Mouse (Mus musculus): ENCODE measurements around the gene Pum2. TPM values are rescaled to one million over a fixed set of nuclear protein-coding genes. Genes with fewer than 3 reads are reported as not detected.

Pum2 gene
- polyA plus RNA-seq, 1 experiment from 2014 or later: 51.6 TPM

DNA sequence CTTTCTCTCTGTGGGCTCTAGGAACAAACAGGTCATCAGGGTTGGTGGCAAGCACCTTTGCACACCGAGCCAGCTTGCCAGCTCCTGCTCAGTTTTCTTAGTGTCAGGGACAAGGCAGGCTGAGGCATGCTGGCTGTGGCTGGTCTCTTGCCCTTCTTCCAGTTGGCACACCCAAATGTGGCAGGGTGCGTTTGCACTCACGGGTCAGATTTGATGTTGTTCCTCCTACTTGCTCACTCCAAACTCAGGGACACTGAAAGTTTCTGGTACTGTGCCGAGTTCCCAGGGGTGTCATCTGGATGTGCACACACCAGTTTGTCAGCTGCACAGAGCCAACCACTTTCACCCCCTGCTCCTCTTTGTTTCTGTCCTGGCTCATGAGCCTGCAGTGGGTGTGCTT, 17.3 kb upstream of the Pum2 start:
- Histone ChIP-seq H3K27ac (no peak overlapping the region), H3K27me3 (ENCODE audit: insufficient read depth, poor library complexity, severe bottlenecking) (no peaks in the 10 kb centered on the region), H3K4me3 (no peak overlapping the region), H3K4me1 (replicated peaks) (no peaks in the 10 kb centered on the region), H3K36me3 (no peaks in the 10 kb centered on the region), H3K9me3 (no peaks in the 10 kb centered on the region)
- no peak for DNase-seq (ENCODE audit: low spot score)
- WGBS: 92% methylated on average over 4 of the region's 4 CpGs

GRCm38 (mm10) chr12:8657116-8657515, 16.8 kb upstream of the Pum2 start:
- no peak for DNase-seq (ENCODE audit: low spot score)
- WGBS: 72% methylated on average over 10 of the region's 10 CpGs
- H3K9me3 ChIP-seq: no peaks in the 10 kb centered on the region
- no peaks in the 10 kb centered on the region for H3K27me3 ChIP-seq (ENCODE audit: insufficient read depth, poor library complexity, severe bottlenecking)
- no peaks in the 10 kb centered on the region for H3K4me1 ChIP-seq (replicated peaks)
- no peaks in the 10 kb centered on the region for H3K36me3 ChIP-seq
- no peak overlapping the region for H3K4me3 ChIP-seq
- H3K27ac ChIP-seq: no peak overlapping the region

DNA sequence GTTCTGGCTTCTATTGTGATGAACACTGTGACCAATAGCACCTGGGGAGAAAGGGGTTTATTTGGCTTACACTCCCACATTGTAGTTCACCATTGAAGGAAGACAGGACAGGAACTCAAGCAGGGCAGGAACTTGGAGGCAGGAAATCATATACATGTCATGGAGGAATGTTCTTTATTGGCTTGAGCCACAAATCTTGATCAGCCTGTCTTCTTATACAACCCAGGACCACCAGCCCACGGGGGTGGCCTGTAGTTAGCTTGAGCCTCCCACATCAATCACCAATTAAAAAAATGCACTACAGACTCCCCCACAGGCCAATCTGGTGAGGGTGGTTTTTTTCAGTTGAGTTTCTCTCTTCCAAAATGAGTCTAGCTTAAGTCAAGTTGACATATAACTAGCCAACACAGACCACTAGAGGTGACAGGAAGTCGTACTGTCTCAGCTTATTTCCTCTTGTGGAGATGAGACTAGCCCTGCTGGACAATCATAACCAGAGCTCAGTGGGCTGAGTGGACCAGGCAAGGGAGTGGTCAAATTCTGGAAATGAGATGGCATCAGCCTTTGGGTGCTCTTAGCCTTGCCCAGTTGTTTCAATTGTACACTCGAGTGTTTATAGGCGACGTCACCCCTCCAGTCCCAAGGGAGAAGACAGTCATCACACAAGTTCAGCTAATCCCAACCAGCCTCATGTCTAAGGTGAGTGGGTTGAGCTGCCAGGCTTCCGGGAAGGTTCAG, 16.1 kb upstream of the Pum2 start:
- no peaks in the 10 kb centered on the region for H3K36me3 ChIP-seq
- H3K4me3 ChIP-seq: no peak overlapping the region
- no peak for DNase-seq (ENCODE audit: low spot score)
- no peaks in the 10 kb centered on the region for H3K4me1 ChIP-seq (replicated peaks)
- no peaks in the 10 kb centered on the region for H3K27me3 ChIP-seq (ENCODE audit: insufficient read depth, poor library complexity, severe bottlenecking)
- H3K27ac ChIP-seq: no peak overlapping the region
- WGBS: 90% methylated on average over 6 of the region's 6 CpGs
- H3K9me3 ChIP-seq: no peaks in the 10 kb centered on the region

DNA sequence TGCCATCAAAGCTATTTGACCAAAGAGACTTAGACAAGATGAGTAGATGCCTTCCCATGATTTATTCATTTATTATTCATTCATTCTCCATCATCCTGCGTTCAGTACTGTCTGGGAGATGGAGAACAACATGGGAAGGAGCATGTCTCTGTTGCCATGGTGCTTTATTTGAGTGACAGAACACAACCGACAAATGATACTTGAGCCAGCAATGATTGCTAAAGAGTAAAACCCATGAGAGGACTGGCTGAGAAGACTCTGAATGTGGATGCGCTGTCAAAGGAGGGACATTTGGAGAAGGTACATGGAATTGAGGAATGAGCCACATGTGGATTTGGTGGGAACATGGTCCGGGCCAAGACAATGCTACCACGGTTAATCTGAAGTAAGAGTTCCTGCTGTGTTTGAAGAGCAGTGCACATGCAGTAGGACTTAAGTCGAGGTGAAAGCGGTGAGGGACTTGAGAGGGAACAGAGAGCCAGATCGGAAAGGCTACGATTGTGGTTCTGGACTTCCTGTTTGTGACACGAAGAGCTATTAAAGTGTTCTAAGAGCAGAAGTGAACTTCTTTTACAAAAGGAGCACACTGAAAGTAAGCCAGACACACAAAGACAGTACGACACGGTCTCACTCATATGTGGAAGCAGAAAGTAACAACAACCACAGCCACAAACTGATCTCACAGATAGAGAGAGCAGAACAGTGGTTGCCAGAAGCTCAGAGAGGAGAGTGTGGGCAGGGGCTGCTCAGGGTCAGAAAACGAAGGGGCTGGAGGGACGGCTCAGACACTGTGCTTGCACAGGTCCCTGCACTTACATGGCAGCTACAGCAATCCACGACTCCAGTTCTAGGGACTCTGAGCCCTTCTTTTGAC, 14.3 kb upstream of the Pum2 start:
- Histone ChIP-seq H3K4me1 (replicated peaks) (no peaks in the 10 kb centered on the region), H3K4me3 (no peak overlapping the region), H3K36me3 (no peaks in the 10 kb centered on the region), H3K9me3 (no peaks in the 10 kb centered on the region), H3K27ac (no peak overlapping the region), H3K27me3 (ENCODE audit: insufficient read depth, poor library complexity, severe bottlenecking) (no peaks in the 10 kb centered on the region)
- no peak for DNase-seq (ENCODE audit: low spot score)
- WGBS: 87% methylated on average over 15 of the region's 15 CpGs

- 74% methylated on average over 3 of the region's 3 CpGs for WGBS
- H3K27me3 ChIP-seq (ENCODE audit: insufficient read depth, poor library complexity, severe bottlenecking): no peaks in the 10 kb centered on the region
- H3K36me3 ChIP-seq: no peaks in the 10 kb centered on the region
- no peaks in the 10 kb centered on the region for H3K4me1 ChIP-seq (replicated peaks)
- no peak for DNase-seq (ENCODE audit: low spot score)
- no peaks in the 10 kb centered on the region for H3K9me3 ChIP-seq
- no peak overlapping the region for H3K27ac ChIP-seq
- no peak overlapping the region for H3K4me3 ChIP-seq
Observed at GRCm38 (mm10) chr12:8661747-8662146, 12.2 kb upstream of the Pum2 start.

DNA sequence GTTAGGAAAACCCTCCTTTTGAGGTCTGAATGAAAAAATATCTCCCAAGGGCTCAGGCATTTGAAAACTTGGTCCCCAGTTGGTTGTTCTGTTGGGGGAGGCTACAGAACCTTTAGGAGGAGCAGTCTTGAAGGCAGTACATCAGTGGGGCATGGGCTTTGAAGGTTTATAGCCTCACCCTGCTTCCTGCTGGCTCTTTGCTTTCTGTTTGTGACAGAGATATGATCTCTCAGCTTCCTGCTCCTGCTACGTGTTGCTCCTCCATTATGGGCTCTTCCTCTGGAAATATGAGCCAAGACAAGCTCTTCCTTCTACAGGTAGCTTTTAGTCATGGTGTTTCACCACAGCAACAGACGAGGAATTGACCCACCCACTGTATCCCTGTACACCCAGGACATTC, 11.8 kb upstream of the Pum2 start:
- no peak overlapping the region for H3K27ac ChIP-seq
- H3K36me3 ChIP-seq: no peaks in the 10 kb centered on the region
- H3K27me3 ChIP-seq (ENCODE audit: insufficient read depth, poor library complexity, severe bottlenecking): no peaks in the 10 kb centered on the region
- no peak overlapping the region for H3K4me3 ChIP-seq
- no peaks in the 10 kb centered on the region for H3K4me1 ChIP-seq (replicated peaks)
- WGBS: 65% methylated on average over 2 of the region's 2 CpGs
- H3K9me3 ChIP-seq: no peaks in the 10 kb centered on the region
- no peak for DNase-seq (ENCODE audit: low spot score)

DNA sequence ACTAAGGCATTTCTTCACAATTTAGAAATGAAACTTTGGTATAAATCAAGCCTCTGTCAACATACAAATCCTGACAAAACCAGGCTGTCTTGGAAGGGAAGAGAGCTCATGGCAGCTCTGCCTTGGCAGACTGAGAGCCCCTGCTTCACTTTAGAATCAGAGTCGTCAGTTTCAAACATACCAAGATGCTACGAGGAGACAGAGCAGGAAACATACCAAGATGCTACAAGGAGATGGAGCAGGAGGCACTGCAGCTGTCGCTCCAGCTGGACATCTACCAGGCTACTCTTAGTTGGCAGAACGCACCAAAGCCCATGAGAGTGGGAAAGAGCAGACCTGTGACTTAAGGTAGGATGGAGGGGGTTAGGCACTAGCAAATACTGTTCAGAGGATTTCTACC, 11.2 kb upstream of the Pum2 start:
- Histone ChIP-seq H3K27me3 (ENCODE audit: insufficient read depth, poor library complexity, severe bottlenecking) (no peaks in the 10 kb centered on the region), H3K4me1 (replicated peaks) (no peaks in the 10 kb centered on the region), H3K27ac (no peak overlapping the region), H3K36me3 (no peaks in the 10 kb centered on the region), H3K4me3 (no peak overlapping the region), H3K9me3 (no peaks in the 10 kb centered on the region)
- no peak for DNase-seq (ENCODE audit: low spot score)
- WGBS: 82% methylated on average over 4 of the region's 4 CpGs

DNA sequence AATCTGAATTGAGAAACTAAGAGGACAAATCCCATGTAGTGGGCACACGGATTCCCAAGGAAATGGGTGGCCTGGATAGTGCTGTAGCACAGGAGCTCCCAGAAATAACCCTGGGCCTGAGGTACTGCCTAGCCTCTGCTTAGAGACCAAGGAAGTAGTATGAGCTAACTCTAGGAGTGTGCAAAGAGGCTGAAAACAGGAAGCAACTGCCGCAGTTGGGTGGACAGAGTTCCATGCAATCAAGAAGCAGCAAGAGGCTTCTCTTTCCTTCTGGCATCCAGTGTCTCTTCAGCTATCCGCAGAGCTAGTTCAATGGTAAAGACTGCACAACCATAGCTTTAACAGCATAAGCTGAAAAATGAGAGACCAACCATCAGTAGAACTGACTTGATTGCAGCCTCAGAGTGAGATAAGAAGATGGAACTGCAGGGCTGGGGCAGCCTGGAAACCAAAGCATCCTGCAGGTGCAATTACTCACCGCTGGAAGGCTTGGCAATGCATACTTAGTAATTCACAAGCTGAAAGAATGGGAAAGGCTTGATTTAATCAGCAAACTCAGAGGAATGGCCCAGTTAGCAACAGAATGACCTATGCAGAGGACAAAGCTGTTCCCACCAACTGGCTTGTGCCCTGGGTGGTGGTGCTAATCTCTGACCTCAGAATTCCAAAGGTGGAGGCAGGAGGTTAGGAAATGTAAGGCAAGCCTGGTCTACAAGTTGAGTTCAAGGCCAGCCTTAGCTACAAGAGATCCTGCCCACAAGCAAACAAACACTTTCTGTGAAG, 6.3 kb upstream of the Pum2 start:
- WGBS: 86% methylated on average over 4 of the region's 4 CpGs
- no peak for DNase-seq (ENCODE audit: low spot score)
- Histone ChIP-seq H3K36me3 (no peaks in the 10 kb centered on the region), H3K9me3 (peaks cover 8% of the 10 kb centered on the region; the same call in 1 of the 2 replicates), H3K4me1 (replicated peaks) (no peaks in the 10 kb centered on the region), H3K27me3 (ENCODE audit: insufficient read depth, poor library complexity, severe bottlenecking) (no peaks in the 10 kb centered on the region), H3K27ac (no peak overlapping the region), H3K4me3 (no peak overlapping the region)

DNA sequence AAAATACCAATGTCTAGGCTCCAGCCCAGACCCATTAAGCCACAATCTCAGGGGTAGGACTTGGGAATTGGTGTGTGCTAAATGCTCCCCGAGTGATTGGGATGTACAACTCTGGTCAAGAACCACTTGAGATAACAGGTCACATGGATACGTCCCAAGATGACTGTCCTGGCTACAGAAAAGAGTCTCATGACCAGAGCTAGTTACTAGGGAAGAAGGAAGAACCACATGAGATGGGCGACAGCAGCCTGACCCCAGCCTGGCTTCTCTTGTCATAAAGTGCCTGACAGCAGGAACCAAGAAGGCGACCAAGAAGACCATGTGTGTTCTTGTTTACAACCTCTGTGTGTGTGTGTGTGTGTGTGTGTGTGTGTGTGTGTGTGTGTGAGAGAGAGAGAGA, 4.5 kb upstream of the Pum2 start:
- Histone ChIP-seq H3K36me3 (no peaks in the 10 kb centered on the region), H3K27me3 (ENCODE audit: insufficient read depth, poor library complexity, severe bottlenecking) (no peaks in the 10 kb centered on the region), H3K27ac (no peak overlapping the region), H3K4me3 (no peak overlapping the region), H3K4me1 (replicated peaks) (peaks cover 9% of the 10 kb centered on the region), H3K9me3 (peaks cover 8% of the 10 kb centered on the region; the same call in 1 of the 2 replicates)
- no peak for DNase-seq (ENCODE audit: low spot score)
- 89% methylated on average over 4 of the region's 4 CpGs for WGBS

GRCm38 (mm10) chr12:8669846-8670245, 4.1 kb upstream of the Pum2 start:
- DNase-seq (ENCODE audit: low spot score): no peak
- H3K4me3 ChIP-seq: no peak overlapping the region
- H3K9me3 ChIP-seq: peaks cover 8% of the 10 kb centered on the region; the same call in 1 of the 2 replicates
- H3K36me3 ChIP-seq: no peaks in the 10 kb centered on the region
- peaks cover 9% of the 10 kb centered on the region for H3K4me1 ChIP-seq (replicated peaks)
- no peak overlapping the region for H3K27ac ChIP-seq
- WGBS: 93% methylated on average over 3 of the region's 3 CpGs
- H3K27me3 ChIP-seq (ENCODE audit: insufficient read depth, poor library complexity, severe bottlenecking): no peaks in the 10 kb centered on the region

GRCm38 (mm10) chr12:8673121-8673973, 587 bp upstream of the Pum2 start:
- peak overlapping the region; percentile 100 for H3K27ac ChIP-seq
- peak; percentile 7 for DNase-seq (ENCODE audit: low spot score)
- H3K4me1 ChIP-seq (replicated peaks): peaks cover 28% of the 10 kb centered on the region
- no peaks in the 10 kb centered on the region; the same call in 1 of the 2 replicates for H3K36me3 ChIP-seq
- peak overlapping the region; percentile 92 for H3K4me3 ChIP-seq
- no peaks in the 10 kb centered on the region for H3K27me3 ChIP-seq (ENCODE audit: insufficient read depth, poor library complexity, severe bottlenecking)
- WGBS: 40% methylated on average over 17 of the region's 17 CpGs
- H3K9me3 ChIP-seq: peaks cover 8% of the 10 kb centered on the region; the same call in 1 of the 2 replicates

DNA sequence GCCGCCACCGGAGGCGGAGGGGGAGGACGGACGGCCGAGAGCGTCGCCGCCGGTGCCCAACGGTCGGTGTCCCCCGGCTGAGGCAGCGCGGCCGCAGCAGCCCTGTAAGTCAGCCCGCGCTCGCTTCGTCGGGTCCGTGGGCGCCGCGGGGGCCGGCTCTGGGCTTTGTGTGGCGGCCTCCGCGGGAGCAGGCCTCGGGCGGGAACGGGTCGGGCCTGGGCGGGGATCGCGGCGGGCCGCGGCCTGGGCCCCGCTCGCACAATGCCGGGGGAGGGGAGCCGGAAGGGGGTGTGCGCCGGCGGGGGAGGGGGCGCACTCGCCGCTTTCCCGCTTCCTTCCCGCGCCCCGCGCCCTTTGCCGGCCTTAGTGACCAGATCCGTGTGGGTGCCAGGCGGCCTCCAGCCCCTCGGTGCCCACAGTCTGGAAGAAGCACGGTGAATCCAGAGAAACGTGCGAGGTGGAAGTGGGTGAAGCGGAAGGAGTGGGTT, 487 bp downstream of the Pum2 start:
- H3K27ac ChIP-seq: peak overlapping the region; percentile 100
- H3K4me3 ChIP-seq: peak overlapping the region; percentile 92
- peaks cover 28% of the 10 kb centered on the region for H3K4me1 ChIP-seq (replicated peaks)
- H3K9me3 ChIP-seq: peaks cover 8% of the 10 kb centered on the region; the same call in 1 of the 2 replicates
- under 1% methylated on average over 62 of the region's 62 CpGs for WGBS
- H3K27me3 ChIP-seq (ENCODE audit: insufficient read depth, poor library complexity, severe bottlenecking): no peaks in the 10 kb centered on the region
- H3K36me3 ChIP-seq: peaks cover 2% of the 10 kb centered on the region
- peak; percentile 78 for DNase-seq (ENCODE audit: low spot score)
